Mouse (Mus musculus): ENCODE measurements around the gene Ttll1. TPM values are rescaled to one million over a fixed set of nuclear protein-coding genes. Genes with fewer than 3 reads are reported as not detected.

The Ttll1 gene
- polyA plus RNA-seq, 1 experiment from 2014 or later = 57.0 TPM

DNA sequence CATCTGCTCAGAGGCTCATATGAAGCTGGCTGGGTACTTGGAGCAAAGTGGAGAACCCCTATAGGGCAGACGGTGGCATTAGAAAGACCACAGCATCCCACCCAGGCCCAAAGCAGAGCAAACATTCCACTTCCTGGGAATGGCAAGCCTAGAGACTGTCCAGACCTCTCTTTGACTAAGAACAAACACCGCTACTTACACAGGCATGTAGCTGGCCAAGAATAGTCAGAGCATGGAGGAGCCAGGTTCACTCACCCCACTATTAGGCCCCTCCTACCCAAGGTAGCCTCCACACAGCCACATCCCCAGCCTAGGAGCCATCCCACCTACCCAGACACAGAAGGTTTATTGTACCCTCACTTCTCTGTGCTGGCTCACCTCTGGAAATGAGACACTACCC is 64.8 kb downstream of the Ttll1 start:
- Histone ChIP-seq H3K27ac (no peak overlapping the region), H3K4me1 (peaks cover 26% of the 10 kb centered on the region; the same call in 1 of the 2 replicates), H3K27me3 (no peaks in the 10 kb centered on the region), H3K4me3 (replicated peaks) (no peak overlapping the region), H3K4me2 (no peak overlapping the region), H3K9me3 (no peaks in the 10 kb centered on the region), H3K36me3 (replicated peaks) (no peaks in the 10 kb centered on the region), H3K9ac (no peak overlapping the region; the same call in 1 of the 2 replicates)
- ATAC-seq (ENCODE audit: low FRiP score) = no peak
- WGBS = 86% methylated on average over 2 of the region's 2 CpGs

DNA sequence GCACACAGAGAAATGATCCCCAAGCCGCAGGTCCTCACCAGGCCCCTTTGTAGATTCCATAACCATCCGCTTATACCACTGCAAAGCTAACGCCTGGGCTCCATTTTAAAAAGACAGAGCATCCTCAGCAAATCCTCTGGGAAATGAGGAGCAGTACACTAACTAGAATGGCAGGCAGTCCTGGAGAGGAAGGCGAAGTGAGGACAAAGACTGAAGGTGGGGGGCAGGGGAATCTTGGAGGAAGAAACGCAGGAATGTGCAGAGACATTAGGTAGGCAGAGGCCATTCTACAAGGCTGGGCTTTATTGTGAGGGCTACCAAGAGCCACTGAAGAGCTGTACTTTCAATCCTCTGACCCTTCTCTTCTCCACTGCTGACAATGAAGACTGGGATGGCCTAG is 65.3 kb downstream of the Ttll1 start:
- Histone ChIP-seq H3K4me3 (replicated peaks) (no peak overlapping the region), H3K9ac (no peak overlapping the region), H3K27me3 (no peaks in the 10 kb centered on the region), H3K4me2 (no peak overlapping the region), H3K9me3 (no peaks in the 10 kb centered on the region), H3K27ac (no peak overlapping the region), H3K36me3 (replicated peaks) (no peaks in the 10 kb centered on the region), H3K4me1 (peaks cover 26% of the 10 kb centered on the region; the same call in 1 of the 2 replicates)
- 61% methylated on average over 5 of the region's 5 CpGs for WGBS
- no peak for ATAC-seq (ENCODE audit: low FRiP score)

DNA sequence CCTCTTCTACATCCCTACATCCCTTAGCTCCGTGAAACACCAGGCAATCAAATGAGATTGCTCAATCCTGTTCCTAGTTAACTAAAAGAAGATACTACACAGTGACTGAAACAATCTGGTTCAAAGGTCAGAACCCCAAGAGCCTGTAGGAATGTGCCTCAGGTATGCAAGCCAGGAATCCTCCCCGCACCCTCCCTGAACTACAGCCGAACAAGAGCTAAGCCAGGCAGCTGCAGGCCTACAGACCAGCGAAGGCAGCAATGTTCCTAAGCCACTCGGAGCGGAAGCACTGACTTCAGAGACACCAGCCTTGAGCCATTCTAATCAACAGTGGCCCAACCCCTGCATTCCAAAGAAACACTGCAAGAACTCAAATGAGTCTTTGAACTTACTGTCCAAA is 66.3 kb downstream of the Ttll1 start:
- H3K9me3 ChIP-seq = no peaks in the 10 kb centered on the region
- 76% methylated on average over 6 of the region's 6 CpGs for WGBS
- ATAC-seq (ENCODE audit: low FRiP score) = no peak
- H3K27me3 ChIP-seq = no peaks in the 10 kb centered on the region
- no peaks in the 10 kb centered on the region for H3K36me3 ChIP-seq (replicated peaks)
- no peak overlapping the region for H3K4me3 ChIP-seq (replicated peaks)
- H3K27ac ChIP-seq = no peak overlapping the region
- no peak overlapping the region for H3K4me2 ChIP-seq
- H3K4me1 ChIP-seq = peaks cover 26% of the 10 kb centered on the region; the same call in 1 of the 2 replicates
- no peak overlapping the region for H3K9ac ChIP-seq

DNA sequence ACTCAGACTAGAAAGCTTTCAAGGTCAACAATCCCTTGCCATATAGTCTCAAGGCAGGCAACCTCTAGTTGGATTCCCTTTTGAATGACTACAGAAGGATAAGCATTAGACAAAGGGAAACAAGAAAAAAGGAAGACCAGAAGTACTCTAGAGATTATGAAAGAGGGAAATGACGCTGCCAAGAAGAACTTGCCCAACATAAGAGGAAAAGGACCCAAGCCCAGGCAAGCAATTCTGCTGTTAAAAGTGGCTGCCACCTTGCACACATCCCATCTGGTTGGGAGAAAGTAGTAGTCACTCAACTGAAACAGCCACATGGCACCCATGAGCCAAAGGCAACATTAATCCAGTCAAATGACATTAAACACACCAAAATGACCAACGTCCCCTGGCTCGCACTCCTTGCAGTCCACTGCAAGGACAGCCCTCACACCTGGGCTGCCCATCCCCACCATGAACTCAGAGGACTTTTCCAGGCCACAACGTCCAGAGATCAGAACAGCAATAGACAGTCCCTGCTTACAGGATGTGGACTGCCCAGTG is 68.1 kb downstream of the Ttll1 start:
- Histone ChIP-seq H3K4me3 (replicated peaks) (no peak overlapping the region), H3K4me2 (no peak overlapping the region), H3K9me3 (no peaks in the 10 kb centered on the region), H3K4me1 (peaks cover 18% of the 10 kb centered on the region; the same call in 1 of the 2 replicates), H3K36me3 (replicated peaks) (no peaks in the 10 kb centered on the region), H3K27me3 (no peaks in the 10 kb centered on the region), H3K9ac (no peak overlapping the region), H3K27ac (no peak overlapping the region)
- 86% methylated on average over 4 of the region's 4 CpGs for WGBS
- ATAC-seq (ENCODE audit: low FRiP score) = no peak

DNA sequence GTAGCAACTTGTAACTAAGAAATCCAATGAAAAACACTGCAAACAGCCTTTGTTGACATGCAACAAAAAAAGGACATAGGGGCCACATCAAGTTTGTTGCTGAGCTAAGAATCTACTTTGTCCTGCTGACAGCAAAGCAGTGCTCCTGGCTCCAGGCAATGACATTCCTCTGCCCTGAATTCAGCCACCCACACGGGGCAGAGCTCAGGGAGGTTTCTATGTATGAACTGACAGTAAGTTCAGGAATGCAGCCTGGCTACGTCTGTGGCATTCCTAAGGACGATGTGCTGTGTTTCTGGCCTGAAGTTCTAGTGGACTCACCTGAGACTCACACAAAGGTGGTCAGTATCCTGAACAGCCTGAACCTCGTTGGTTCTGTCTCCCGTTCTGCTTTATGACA is 70.0 kb downstream of the Ttll1 start:
- no peak for ATAC-seq (ENCODE audit: low FRiP score)

DNA sequence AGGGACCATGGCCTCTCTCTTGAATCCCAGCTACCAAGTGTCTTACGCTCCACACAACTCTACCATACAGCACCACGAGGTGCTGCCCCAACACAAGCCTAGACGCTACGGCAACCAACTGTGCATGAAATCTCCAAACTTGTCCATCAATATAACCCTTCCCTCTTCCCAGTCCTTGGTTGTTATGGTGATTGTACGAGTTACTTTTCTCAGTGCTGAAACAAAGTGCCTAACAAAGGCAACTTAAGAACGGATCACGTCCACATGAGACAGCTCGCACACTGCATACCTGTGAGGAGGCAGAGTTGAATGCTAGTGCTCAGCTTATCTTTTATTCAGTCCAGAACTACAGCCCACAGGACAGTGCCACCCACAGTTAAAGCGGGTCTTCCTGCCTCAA is 74.2 kb downstream of the Ttll1 start:
- WGBS = 84% methylated on average over 9 of the region's 9 CpGs
- Histone ChIP-seq H3K4me2 (no peak overlapping the region), H3K36me3 (replicated peaks) (no peaks in the 10 kb centered on the region), H3K27ac (no peak overlapping the region), H3K4me3 (replicated peaks) (no peak overlapping the region), H3K27me3 (no peaks in the 10 kb centered on the region), H3K9ac (no peak overlapping the region), H3K4me1 (0 out of 2 replicates have a peak, but pooled peaks cover 3% of the 10 kb centered on the region), H3K9me3 (no peaks in the 10 kb centered on the region)
- ATAC-seq (ENCODE audit: low FRiP score) = no peak

More for the DNA sequence above, 70.0 kb downstream of the Ttll1 start:
- WGBS = 70% methylated on average over 5 of the region's 5 CpGs
- H3K36me3 ChIP-seq (replicated peaks) = no peaks in the 10 kb centered on the region
- H3K4me2 ChIP-seq = no peak overlapping the region
- no peaks in the 10 kb centered on the region for H3K9me3 ChIP-seq
- H3K27ac ChIP-seq = no peak overlapping the region
- peaks cover 8% of the 10 kb centered on the region; the same call in 1 of the 2 replicates for H3K4me1 ChIP-seq
- no peak overlapping the region for H3K9ac ChIP-seq
- H3K4me3 ChIP-seq (replicated peaks) = no peak overlapping the region
- H3K27me3 ChIP-seq = no peaks in the 10 kb centered on the region

DNA sequence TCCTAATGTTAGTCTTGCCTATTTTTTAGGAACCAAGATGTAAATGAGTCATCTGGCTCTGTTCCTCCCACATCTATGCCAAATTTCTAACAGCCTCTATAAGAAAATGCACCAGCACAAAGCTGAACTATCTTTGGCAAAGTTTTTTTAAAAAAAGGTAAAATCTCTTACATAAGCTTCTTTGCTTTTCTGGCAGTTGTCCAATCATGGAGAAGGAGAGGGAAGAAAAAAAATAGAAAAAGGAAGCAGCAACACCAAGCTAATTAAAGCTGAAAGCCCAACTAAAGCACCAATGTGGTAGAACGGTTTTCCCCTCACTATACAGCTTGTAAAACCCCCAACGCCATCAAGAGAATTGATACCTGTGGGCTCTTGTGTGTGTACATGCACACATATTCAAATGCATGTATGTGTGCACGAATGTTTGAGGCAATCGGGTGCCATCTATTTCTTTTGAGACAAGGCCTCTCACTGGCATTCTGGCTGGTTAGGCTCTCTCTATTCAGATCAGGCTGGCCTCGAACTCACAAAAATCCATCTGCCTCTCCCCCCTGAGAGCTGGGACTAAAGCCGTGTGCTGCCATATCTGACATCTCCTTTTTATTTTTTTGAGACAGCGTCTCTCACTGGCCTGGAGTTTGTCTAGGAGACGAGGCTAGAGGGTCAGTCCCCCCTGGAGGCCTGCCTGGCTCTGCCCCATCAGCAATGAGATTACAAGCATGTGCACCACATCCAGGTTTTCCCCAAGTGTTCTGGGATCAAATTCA is 75.2 kb downstream of the Ttll1 start:
- Histone ChIP-seq H3K9me3 (no peaks in the 10 kb centered on the region), H3K9ac (no peak overlapping the region), H3K27ac (no peak overlapping the region), H3K27me3 (no peaks in the 10 kb centered on the region), H3K4me2 (no peak overlapping the region), H3K4me3 (replicated peaks) (no peak overlapping the region), H3K4me1 (peaks cover 4% of the 10 kb centered on the region; the same call in 1 of the 2 replicates), H3K36me3 (replicated peaks) (no peaks in the 10 kb centered on the region)
- no peak for ATAC-seq (ENCODE audit: low FRiP score)
- 79% methylated on average over 8 of the region's 8 CpGs for WGBS

DNA sequence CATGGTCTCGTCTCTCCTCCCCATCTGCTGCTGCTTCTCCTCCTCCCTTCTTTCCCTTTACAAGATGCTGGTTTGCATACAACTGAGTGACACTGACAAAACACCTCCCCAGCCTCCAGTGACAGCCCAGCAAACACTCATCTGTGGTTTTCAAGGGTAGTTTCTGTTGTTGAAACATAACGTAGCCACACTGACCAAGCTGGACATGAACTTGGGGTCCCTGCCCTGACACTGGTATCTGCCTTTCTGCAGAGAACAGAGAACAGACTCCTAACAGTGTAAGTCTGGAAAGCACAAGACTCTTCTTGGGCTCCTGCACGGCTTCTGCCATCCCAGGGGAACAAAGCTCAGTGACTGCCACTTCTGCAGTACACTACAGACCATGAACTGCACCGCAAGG is 76.0 kb downstream of the Ttll1 start:
- H3K27me3 ChIP-seq = no peaks in the 10 kb centered on the region
- 86% methylated on average over 4 of the region's 4 CpGs for WGBS

More for the DNA sequence above, 76.0 kb downstream of the Ttll1 start:
- Histone ChIP-seq H3K4me2 (no peak overlapping the region), H3K27ac (no peak overlapping the region), H3K4me3 (replicated peaks) (no peak overlapping the region), H3K9ac (no peak overlapping the region), H3K36me3 (replicated peaks) (no peaks in the 10 kb centered on the region), H3K4me1 (peaks cover 6% of the 10 kb centered on the region; the same call in 1 of the 2 replicates), H3K9me3 (no peaks in the 10 kb centered on the region)
- ATAC-seq (ENCODE audit: low FRiP score) = no peak

Small RNA genes lying within 50 kb of the gene (microRNA-seq; reads per million reads assigned to microRNA genes)
- not detected for gene Gm24575

Other genes with a start within 250 kb of the Ttll1 start
- 35.3 and 37.3 TPM in 2 replicates for gene Arfgap3, start 160.6 kb downstream of the Ttll1 start, polyA plus RNA-seq (2016; fragmentation: Nextera tagmentation; extraction: Ambion mirVana)
- gene Pacsin2, start 46.3 kb downstream of the Ttll1 start, polyA plus RNA-seq (2016; fragmentation: Nextera tagmentation; extraction: Ambion mirVana) = 37.0 and 40.7 TPM in 2 replicates
- gene Bik, start 16.0 kb upstream of the Ttll1 start, polyA plus RNA-seq (2016; fragmentation: Nextera tagmentation; extraction: Ambion mirVana) = 1.4 and 1.7 TPM in 2 replicates
- 15.5 and 16.3 TPM in 2 replicates for gene Tspo, start 52.7 kb upstream of the Ttll1 start, polyA plus RNA-seq (2016; fragmentation: Nextera tagmentation; extraction: Ambion mirVana)
- gene Mcat, start 52.9 kb upstream of the Ttll1 start, polyA plus RNA-seq (2016; fragmentation: Nextera tagmentation; extraction: Ambion mirVana) = 37.4 and 38.8 TPM in 2 replicates
- gene Ttll12, start 84.3 kb upstream of the Ttll1 start, polyA plus RNA-seq (2016; fragmentation: Nextera tagmentation; extraction: Ambion mirVana) = 45.9 and 49.9 TPM in 2 replicates
- gene Scube1, start 214.1 kb upstream of the Ttll1 start, polyA plus RNA-seq (2016; fragmentation: Nextera tagmentation; extraction: Ambion mirVana) = 17.9 and 20.4 TPM in 2 replicates

Measured in forebrain, embryonic 12.5 days (tissue).